Mouse (Mus musculus) heart, embryonic 15.5 days (tissue): Measurements from ENCODE around the gene Ms4a2. TPM values are rescaled to one million over a fixed set of nuclear protein-coding genes. Genes with fewer than 3 reads are reported as not detected.

Source experiments
- ATAC-seq: fragments of 200-750 bp; cut with Nextera tagmentation; replicated peaks from 2 replicates; pipeline ENCODE4 v1.8.0; 2017; ENCODE audit warnings: low read depth, moderate TSS enrichment; ENCODE audit not compliant: insufficient number of reproducible peaks, insufficient read depth, low FRiP score
- H3K27ac ChIP-seq: fragments of 300-500 bp; sonication (generic); 2 replicates; pipeline ENCODE4 v1.5.1; 2015; ENCODE audit warnings: mild to moderate bottlenecking, inconsistent platforms
- H3K27me3 ChIP-seq: fragments of 300-500 bp; sonication (generic); 2 replicates; pipeline ENCODE4 v1.6.1; 2015; ENCODE audit warnings: inconsistent platforms
- H3K36me3 ChIP-seq: fragments of 300-500 bp; sonication (generic); 2 replicates; pipeline ENCODE4 v1.6.1; 2015; ENCODE audit warnings: mild to moderate bottlenecking, inconsistent platforms
- H3K4me1 ChIP-seq: fragments of 300-500 bp; sonication (generic); replicated peaks from 2 replicates; pipeline ENCODE4 v1.6.1; 2015; ENCODE audit warnings: inconsistent platforms
- H3K4me2 ChIP-seq: fragments of 300-500 bp; sonication (generic); 2 replicates; pipeline ENCODE4 v1.6.1; 2015; ENCODE audit warnings: inconsistent platforms, mild to moderate bottlenecking, moderate library complexity
- H3K4me3 ChIP-seq: fragments of 300-500 bp; sonication (generic); 2 replicates; pipeline ENCODE4 v1.5.1; 2015; ENCODE audit warnings: mild to moderate bottlenecking, inconsistent platforms
- H3K9ac ChIP-seq: fragments of 300-500 bp; sonication (generic); 2 replicates; pipeline ENCODE4 v1.6.1; 2015; ENCODE audit warnings: mild to moderate bottlenecking, inconsistent platforms
- H3K9me3 ChIP-seq: fragments of 300-500 bp; sonication (generic); replicated peaks from 2 replicates; pipeline ENCODE4 v1.6.1; 2016; ENCODE audit warnings: inconsistent platforms
- WGBS: fragments of 180-500 bp; shearing (Covaris S2); methylation state at CpG from one replicate; pipeline ENCODE4 v1.1.7; 2015; ENCODE audit warnings: mixed read lengths; 5-methylcytosine and 5-hydroxymethylcytosine counted together
- polyA plus RNA-seq: library from polyadenylated mRNA; unstranded; fragments of >200 nt; fragmentation: Nextera tagmentation; extraction: Ambion mirVana; gene quantifications from 2 replicates; pipeline ENCODE4 v1.2.1, GENCODE M21; 2015

Gene Ms4a2
- polyA plus RNA-seq, 1 experiment from 2014 or later, result not detected

- 55% methylated on average over 4 of the region's 4 CpGs for WGBS
- no peak for ATAC-seq
- Histone ChIP-seq H3K36me3 (no peaks in the 10 kb centered on the region), H3K9ac (no peak overlapping the region), H3K4me3 (no peak overlapping the region), H3K4me2 (no peak overlapping the region), H3K9me3 (no peaks in the 10 kb centered on the region), H3K27ac (no peak overlapping the region), H3K27me3 (no peaks in the 10 kb centered on the region), H3K4me1 (no peaks in the 10 kb centered on the region)
Observed at GRCm38 (mm10) chr19:11589205-11589604, 34.3 kb downstream of the Ms4a2 start.

- ATAC-seq, result no peak
- no peaks in the 10 kb centered on the region for H3K27me3 ChIP-seq
- WGBS, result 80% methylated on average over 8 of the region's 8 CpGs
Observed at GRCm38 (mm10) chr19:11574965-11575364, 48.6 kb downstream of the Ms4a2 start.

More at GRCm38 (mm10) chr19:11574965-11575364, 48.6 kb downstream of the Ms4a2 start:
- Histone ChIP-seq H3K9me3 (no peaks in the 10 kb centered on the region), H3K9ac (no peak overlapping the region), H3K27ac (no peak overlapping the region), H3K4me1 (no peaks in the 10 kb centered on the region), H3K4me2 (no peak overlapping the region), H3K36me3 (no peaks in the 10 kb centered on the region), H3K4me3 (no peak overlapping the region)

Other genes with a start within 250 kb of the Ms4a2 start
- 4.0 and 8.1 TPM in 2 replicates for gene Ms4a4a, start 248.2 kb downstream of the Ms4a2 start, polyA plus RNA-seq
- gene Ms4a4c, start 218.9 kb downstream of the Ms4a2 start, polyA plus RNA-seq, result 1.1 and 1.4 TPM in 2 replicates
- 0.16 and 1.5 TPM in 2 replicates for gene Ms4a4b, start 180.2 kb downstream of the Ms4a2 start, polyA plus RNA-seq
- 4.5 and 5.8 TPM in 2 replicates for gene Ms4a6c, start 154.4 kb downstream of the Ms4a2 start, polyA plus RNA-seq
- not detected in 2 replicates for gene Gm8369, start 137.8 kb downstream of the Ms4a2 start, polyA plus RNA-seq
- gene Ms4a6b, start 107.2 kb downstream of the Ms4a2 start, polyA plus RNA-seq, result 3.6 and 7.2 TPM in 2 replicates
- gene Ms4a4d, start 86.9 kb downstream of the Ms4a2 start, polyA plus RNA-seq, result 0.56 and 0.63 TPM in 2 replicates
- gene Ms4a6d, start 18.9 kb downstream of the Ms4a2 start, polyA plus RNA-seq, result 3.7 and 5.3 TPM in 2 replicates
- 0.14 TPM in 1 of 2 replicates, not detected in the other for gene Ms4a3, start 17.1 kb upstream of the Ms4a2 start, polyA plus RNA-seq
- not detected in 2 replicates for gene Oosp2, start 36.8 kb upstream of the Ms4a2 start, polyA plus RNA-seq
- gene Oosp1, start 67.4 kb upstream of the Ms4a2 start, polyA plus RNA-seq, result not detected in 2 replicates
- gene Oosp3, start 73.3 kb upstream of the Ms4a2 start, polyA plus RNA-seq, result not detected in 2 replicates
- not detected in 2 replicates for gene Gif, start 123.8 kb upstream of the Ms4a2 start, polyA plus RNA-seq
- gene Mrpl16, start 146.7 kb upstream of the Ms4a2 start, polyA plus RNA-seq, result 59.4 and 66.6 TPM in 2 replicates
- 4.3 and 5.9 TPM in 2 replicates for gene Stx3, start 195.7 kb upstream of the Ms4a2 start, polyA plus RNA-seq
- not detected in 2 replicates for gene Olfr1417, start 215.5 kb upstream of the Ms4a2 start, polyA plus RNA-seq
- not detected in 2 replicates for gene Olfr1418, start 237.3 kb upstream of the Ms4a2 start, polyA plus RNA-seq